Mouse (Mus musculus) ES-CJ7 (cell line): ENCODE results near the gene Myf5.

Experiments
- DNase-seq: peaks from one replicate; pipeline ENCODE4 v3.0.0; 2011; ENCODE audit warnings: low read depth, low spot score

Myf5 gene

GRCm38 (mm10) chr10:107436967-107437366 is 49.0 kb downstream of the Myf5 start:
- no peak for DNase-seq
